Mouse (Mus musculus): ENCODE results near the gene Cdk19.

The Cdk19 gene

DNA sequence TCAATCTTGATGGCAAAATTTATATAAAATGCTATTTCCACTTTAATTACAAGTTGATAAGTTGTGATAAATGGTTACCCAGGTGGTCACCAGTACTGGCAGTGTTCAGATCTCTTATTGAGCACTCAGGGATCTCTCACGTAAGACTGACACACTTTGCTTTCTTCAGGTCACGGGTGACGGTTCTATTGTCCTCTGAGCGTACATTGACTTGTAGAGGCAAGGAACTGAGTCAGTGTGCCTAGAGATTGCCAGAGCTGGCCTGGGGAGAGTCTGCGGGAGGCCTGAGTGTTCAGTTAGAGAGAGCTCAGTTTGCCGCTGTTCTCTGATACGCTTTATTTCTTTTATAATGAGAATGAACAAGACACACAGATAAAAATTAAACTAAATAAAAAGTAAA is 104.0 kb downstream of the Cdk19 start:
- DNase-seq (ENCODE audit: low spot score in 2 of 2) = no peak

GRCm38 (mm10) chr10:40443806-40444357 is 104.5 kb downstream of the Cdk19 start:
- DNase-seq (ENCODE audit: low spot score in 2 of 2) = no peak

DNA sequence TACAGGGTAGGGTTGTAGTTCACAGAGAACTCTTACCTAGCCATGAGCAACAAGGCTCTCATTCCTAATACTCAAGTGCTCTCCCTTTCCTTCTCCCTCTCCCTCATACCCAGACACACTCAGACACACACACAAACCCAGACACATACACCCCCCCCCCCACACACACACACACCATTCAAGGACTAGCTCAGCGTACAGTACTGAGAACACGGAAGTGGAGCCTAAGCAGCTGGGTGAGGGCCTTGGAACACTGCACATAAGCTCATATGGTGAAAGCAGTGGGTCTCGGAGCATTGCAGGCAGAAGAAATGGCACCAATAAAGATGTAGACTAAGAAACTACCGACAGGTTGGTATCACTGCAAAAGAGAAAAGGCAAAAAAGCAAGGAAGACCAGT is 105.2 kb downstream of the Cdk19 start:
- DNase-seq (ENCODE audit: low spot score in 2 of 2) = no peak

DNA sequence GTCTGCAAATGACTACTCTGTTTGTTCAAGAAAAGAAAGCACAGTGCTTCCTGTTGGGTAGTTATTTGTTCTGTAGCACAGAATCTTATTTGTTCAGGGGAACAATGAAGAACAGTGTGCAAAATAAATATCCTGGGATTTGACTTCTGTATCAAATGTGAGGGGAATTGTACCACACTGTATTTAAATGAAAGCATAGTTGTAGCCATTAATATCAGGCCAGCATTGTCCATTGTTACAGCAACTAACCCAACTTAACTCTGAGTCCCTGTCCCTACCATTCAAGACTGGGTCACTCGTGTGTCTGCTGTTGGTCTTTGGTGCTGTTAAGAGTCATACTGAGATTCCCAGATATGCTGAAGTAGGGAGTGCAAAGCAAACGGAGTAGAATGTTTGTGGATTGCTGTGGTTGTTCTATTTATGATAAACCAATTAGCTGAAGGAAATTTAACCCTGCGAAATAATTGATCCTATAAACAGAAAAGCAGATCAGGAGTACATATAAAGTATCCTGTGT is 106.8 kb downstream of the Cdk19 start:
- no peak for DNase-seq (ENCODE audit: low spot score in 2 of 2)

DNA sequence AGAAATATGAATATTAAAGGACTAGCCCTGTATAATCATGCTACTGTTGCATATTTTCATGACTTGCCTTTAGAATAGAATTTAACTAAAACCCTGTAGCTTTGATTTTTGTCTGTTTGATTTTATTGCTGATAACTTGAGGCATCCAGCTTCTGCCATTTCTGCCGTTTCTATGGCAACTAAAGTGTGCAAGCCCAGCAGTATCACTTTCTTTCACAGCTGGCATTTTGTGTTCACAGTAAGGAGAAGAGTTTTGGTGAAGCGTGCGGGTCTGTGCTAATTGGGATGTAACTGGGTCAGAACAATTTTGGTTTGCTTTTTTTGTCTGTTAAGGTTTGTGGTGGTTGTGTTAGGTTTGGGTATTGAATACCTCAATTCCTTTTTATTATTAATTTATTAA is 107.3 kb downstream of the Cdk19 start:
- DNase-seq (ENCODE audit: low spot score in 2 of 2) = no peak

GRCm38 (mm10) chr10:40447295-40447694 is 107.9 kb downstream of the Cdk19 start:
- no peak for DNase-seq (ENCODE audit: low spot score in 2 of 2)

DNA sequence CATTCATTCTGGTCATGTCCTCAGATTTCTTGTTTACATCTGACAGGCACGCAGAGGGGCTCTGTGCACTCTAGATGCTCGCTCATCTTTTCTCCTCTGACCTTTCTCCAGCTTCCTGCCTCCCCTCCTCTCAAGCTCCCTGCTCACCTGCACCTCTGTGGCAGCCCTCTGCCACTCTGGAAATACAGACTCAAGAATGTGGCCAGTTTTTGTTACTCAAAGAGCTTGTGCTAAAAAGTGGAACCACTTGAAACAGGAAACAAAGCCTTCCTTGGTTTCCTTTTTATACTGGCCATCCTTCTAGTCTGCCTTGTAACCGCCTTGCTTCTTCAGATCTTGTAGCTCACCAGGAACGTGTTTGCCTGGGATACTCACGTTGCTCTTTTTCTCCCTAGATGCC is 108.6 kb downstream of the Cdk19 start:
- peak in 1 of 2 experiments; percentile 36 for DNase-seq (ENCODE audit: low spot score in 2 of 2)

- DNase-seq (ENCODE audit: low spot score in 2 of 2) = no peak
Measured at GRCm38 (mm10) chr10:40448444-40448843, 109.1 kb downstream of the Cdk19 start.

GRCm38 (mm10) chr10:40449571-40449970 is 110.2 kb downstream of the Cdk19 start:
- DNase-seq (ENCODE audit: low spot score in 2 of 2) = peak; percentile 41 to 42

DNA sequence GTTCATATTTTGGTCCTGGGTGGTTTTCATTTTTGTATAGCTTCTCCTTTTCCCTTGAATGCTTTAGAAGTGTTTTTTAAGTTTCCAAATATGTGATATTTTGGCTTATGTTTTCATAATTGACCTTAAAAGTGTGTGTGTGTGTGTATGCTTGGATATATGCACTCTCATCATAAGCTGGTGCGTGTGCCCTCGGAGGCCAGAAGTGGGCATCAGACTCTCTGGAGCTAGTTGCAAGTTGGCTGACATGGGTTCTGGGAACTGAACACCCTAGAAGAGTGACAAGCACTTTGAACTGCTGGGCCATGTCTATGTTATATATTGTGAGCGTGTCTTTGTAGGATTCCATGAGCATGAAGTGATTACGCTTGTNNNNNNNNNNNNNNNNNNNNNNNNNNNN is 110.8 kb downstream of the Cdk19 start:
- no peak for DNase-seq (ENCODE audit: low spot score in 2 of 2)

DNA sequence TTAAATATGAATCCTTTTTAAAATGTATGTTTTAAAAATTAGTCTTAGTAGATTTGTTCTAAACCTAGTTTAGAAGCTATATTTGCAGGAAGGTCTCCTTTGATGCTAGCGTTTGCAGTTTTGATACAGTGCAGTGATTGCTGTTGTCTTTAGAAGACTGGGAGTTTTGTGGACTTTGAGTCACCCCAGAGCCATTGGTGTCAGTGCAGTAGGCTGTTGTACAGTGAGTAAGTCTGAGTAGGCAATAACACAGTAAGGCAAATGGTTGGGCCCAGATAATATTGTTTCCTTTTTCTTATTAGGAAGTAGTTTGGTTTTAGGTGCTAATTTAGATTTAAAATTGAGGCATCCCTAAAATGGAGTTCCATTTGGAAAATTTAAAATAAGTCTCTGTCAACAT is 117.8 kb downstream of the Cdk19 start:
- DNase-seq (ENCODE audit: low spot score in 2 of 2) = no peak

GRCm38 (mm10) chr10:40459141-40459540 is 119.8 kb downstream of the Cdk19 start:
- DNase-seq (ENCODE audit: low spot score in 2 of 2) = no peak

DNA sequence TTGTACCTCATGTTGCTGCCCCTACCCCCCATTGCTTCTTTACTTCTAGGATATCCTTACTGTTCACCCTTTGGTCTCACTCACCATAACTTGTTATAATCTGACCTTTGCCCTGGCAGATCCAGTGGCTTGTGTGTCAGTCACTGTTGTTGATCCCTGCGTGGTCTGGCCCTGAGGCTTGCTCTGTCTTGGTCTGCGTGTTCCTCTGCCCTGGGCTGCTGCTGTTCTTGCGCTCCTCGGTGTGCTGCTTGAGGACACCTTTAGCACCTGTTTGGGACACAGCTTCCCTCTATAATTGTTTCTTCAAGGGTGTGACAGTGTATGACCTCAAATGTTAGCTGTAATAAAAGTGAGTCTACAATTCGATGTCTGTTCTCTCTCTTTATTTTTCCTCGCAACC is 122.0 kb downstream of the Cdk19 start:
- DNase-seq (ENCODE audit: low spot score in 2 of 2) = no peak

DNA sequence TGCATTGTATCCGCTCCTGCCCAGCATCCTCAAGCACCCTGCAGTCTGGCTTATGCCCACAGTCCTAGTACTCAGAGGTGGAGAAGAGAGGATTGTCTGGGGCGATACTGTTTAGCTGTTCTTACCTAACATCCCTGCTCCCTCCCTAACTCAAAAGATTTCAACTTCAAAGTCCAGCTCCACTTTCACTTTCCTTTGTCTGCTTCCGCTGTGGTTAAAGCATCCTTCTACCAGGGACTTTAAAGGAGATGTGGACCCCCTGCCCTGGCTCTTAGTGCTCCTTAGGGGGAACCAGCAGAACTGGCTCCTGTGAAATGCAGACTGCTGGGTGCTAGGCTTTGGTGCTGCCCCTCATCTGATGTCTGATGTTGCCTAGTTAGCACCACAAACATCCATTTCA is 122.9 kb downstream of the Cdk19 start:
- peak in 1 of 2 experiments; percentile 30 for DNase-seq (ENCODE audit: low spot score in 2 of 2)

GRCm38 (mm10) chr10:40467174-40467911 is 128.0 kb downstream of the Cdk19 start:
- DNase-seq (ENCODE audit: low spot score in 2 of 2) = no peak

GRCm38 (mm10) chr10:40467912-40468254 is 128.5 kb downstream of the Cdk19 start:
- no peak for DNase-seq (ENCODE audit: low spot score in 2 of 2)

DNA sequence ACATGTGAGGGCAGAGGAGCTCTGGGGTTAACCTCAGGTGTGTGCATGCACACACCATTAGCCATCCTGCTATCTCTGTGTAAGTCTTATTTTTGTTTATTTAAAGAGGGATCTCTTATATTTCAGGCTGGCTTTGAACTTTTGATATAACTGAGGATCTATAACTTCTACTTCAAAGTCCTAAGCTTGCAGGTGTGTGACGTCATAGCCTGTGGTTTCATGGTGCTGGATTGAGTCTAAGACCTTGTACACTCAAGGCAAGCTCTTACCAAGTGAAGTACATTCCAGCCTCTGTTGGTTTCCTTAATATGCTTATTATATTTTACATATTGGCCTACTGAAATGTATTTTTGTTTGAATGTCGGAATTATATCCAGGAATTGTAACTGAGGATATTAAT is 129.8 kb downstream of the Cdk19 start:
- peak in 1 of 2 experiments; percentile 18 for DNase-seq (ENCODE audit: low spot score in 2 of 2)

- no peak for DNase-seq (ENCODE audit: low spot score in 2 of 2)
Measured at GRCm38 (mm10) chr10:40476535-40477285, 137.3 kb downstream of the Cdk19 start.

DNA sequence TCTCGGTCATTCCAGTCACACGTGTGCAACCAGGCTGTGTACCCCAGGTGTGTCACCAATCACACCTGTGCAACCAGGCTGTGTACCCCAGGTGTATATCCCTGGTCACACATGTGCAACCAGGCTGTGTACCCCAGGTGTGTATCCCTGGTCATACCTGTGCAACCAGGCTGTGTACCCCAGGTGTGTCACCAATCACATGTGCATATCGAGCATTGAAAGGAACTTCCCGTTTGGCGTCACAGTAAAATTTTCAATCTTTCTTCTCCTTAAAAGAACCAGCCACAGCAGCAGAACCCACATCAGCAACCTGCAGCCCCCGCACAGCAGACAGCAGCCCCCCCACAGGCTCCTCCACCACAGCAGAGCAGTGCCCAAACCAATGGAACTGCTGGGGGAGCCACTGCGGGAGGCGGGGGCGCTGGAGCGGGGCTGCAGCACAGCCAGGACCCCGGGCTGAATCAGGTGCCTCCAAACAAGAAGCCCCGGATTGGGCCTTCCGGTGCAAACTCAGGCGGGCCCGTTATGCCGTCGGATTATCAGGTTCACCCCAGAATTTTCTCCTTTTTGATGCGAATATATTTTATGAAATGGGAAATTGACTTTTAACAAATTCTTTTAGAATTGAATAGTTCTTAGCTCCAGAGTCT is 138.2 kb downstream of the Cdk19 start:
- no peak for DNase-seq (ENCODE audit: low spot score in 2 of 2)

GRCm38 (mm10) chr10:40478626-40479025 is 139.3 kb downstream of the Cdk19 start:
- no peak for DNase-seq (ENCODE audit: low spot score in 2 of 2)

GRCm38 (mm10) chr10:40479216-40479615 is 139.9 kb downstream of the Cdk19 start:
- DNase-seq (ENCODE audit: low spot score in 2 of 2) = no peak

GRCm38 (mm10) chr10:40479621-40480193 is 140.3 kb downstream of the Cdk19 start:
- no peak for DNase-seq (ENCODE audit: low spot score in 2 of 2)

Measured in thymus, postnatal 10 days (tissue).